Mouse (Mus musculus) ovary, adult 2 months (tissue): ENCODE measurements around the gene Mrpl48. TPM values are rescaled to one million over a fixed set of nuclear protein-coding genes. Genes with fewer than 3 reads are reported as not detected.

ENCODE experiments used
- polyA plus RNA-seq: library from polyadenylated mRNA; depleted of rRNA; stranded (reverse); fragments of >200 nt; gene quantifications from 2 replicates; pipeline ENCODE4 v1.2.3, GENCODE M21; 2012; rRNA removed

Mrpl48 gene
- 15.3 and 17.5 TPM in 2 replicates for polyA plus RNA-seq

GRCm38 (mm10) chr7:100608130-100608741 is at the start of gene Mrpl48:
Gene Mrpl48 (minus strand): TSS chr7:100608301.

DNA sequence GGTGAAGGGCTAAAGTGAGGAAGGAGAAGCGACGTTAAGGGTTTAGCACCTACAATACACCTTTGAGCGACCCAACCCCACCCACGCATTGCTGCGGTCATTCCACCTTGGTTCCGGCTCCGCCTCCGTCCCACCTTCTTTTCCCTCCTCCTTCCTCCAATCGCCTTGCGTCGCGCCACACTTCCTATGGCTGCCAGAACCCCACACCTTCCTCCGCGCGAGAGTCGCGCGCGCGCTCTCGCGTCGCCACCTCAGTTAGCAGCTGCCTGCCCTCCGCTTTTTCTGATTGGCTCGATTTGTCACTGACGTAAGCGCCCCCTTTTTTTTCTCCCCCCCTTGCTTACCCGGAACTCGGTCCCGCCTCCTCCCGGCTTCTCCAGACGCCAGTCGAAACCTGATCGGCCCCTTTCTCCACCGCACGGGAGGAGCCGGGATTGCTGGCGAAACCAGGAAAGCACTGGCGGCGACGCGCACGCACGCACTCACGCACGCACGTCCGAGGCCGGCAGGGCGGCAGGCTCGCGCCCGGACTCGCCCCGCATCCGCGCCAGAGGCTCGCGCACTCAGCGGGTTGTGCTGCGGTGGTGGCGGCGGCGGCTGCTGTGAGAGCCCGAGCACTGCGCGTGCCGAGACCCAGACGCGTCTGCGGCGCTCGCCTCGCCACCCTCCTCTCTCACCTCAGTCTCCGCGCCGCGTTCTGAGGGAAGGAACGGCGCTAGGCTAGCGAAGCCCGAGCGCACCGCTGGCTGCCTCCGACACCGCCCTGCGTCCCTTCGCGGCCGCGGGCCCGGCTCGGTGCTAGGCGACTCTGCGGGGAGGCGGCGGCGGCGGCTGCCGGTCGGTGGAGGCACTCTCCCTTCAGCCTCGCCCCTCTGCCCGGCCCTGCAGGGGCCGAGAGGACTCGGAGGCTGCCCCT is 629 bp downstream of the Mrpl48 start, which contains the start of gene Rab6a:
Rab6a (plus strand) TSS at position 197 of the 916 bp plus-strand sequence.

GRCm38 (mm10) chr7:100536804-100537518 is 71.1 kb downstream of the Mrpl48 start, which contains the start of gene Coa4:
Gene Coa4 (plus strand): TSS chr7:100537071.

GRCm38 (mm10) chr7:100514573-100514972 is 93.5 kb downstream of the Mrpl48 start, which contains the start of gene Dnajb13:
Gene Dnajb13 (minus strand): TSS chr7:100514960.

Other genes starting within 250 kb of the Mrpl48 start
- gene C2cd3, start 236.1 kb downstream of the Mrpl48 start, polyA plus RNA-seq: 22.6 and 25.9 TPM in 2 replicates
- gene Ppme1, start 236.0 kb downstream of the Mrpl48 start, polyA plus RNA-seq: 117 and 126 TPM in 2 replicates
- 2.7 and 3.1 TPM in 2 replicates for gene Ucp3, start 135.3 kb downstream of the Mrpl48 start, polyA plus RNA-seq
- gene Ucp2, start 115.0 kb downstream of the Mrpl48 start, polyA plus RNA-seq: 979 and 1,015 TPM in 2 replicates
- 16.5 and 26.4 TPM in 2 replicates for gene Dnajb13, start 93.3 kb downstream of the Mrpl48 start, polyA plus RNA-seq
- gene Coa4, start 71.2 kb downstream of the Mrpl48 start, polyA plus RNA-seq: 6.7 and 8.3 TPM in 2 replicates
- gene Rab6a, start 891 bp downstream of the Mrpl48 start, polyA plus RNA-seq: 44.6 and 79.0 TPM in 2 replicates
- gene Plekhb1, start 54.1 kb upstream of the Mrpl48 start, polyA plus RNA-seq: 47.2 and 51.9 TPM in 2 replicates
- 136 and 215 TPM in 2 replicates for gene Fam168a, start 98.3 kb upstream of the Mrpl48 start, polyA plus RNA-seq